Mouse (Mus musculus): ENCODE results near the gene Slc22a1. TPM values are rescaled to one million over a fixed set of nuclear protein-coding genes. Genes with fewer than 3 reads are reported as not detected.

The Slc22a1 gene
- total and polyA plus RNA-seq, 3 experiments = 0.64 to 1.1 (median 0.76) TPM

- Histone ChIP-seq H3K79me2 (replicated peaks; ENCODE audit: control insufficient read depth, extremely low read depth, insufficient read depth, poor library complexity, severe bottlenecking) (no peaks in the 10 kb centered on the region), H3K9ac (ENCODE audit: insufficient read depth, low read depth) (no peak overlapping the region), H3K4me1 (ENCODE audit: control insufficient read depth in 1 of 2, insufficient read depth in 2 of 2) (0 out of 4 replicates have a peak, but pooled peaks cover 0 to 3% of the 10 kb centered on the region in 2 experiments), H3K27ac (ENCODE audit: insufficient read depth, low read depth) (no peak overlapping the region), H3K9me3 (replicated peaks; ENCODE audit: low read length) (no peaks in the 10 kb centered on the region), H3K4me2 (ENCODE audit: insufficient read depth, low read depth, poor library complexity, severe bottlenecking) (no peak overlapping the region), H3K27me3 (replicated peaks) (no peaks in the 10 kb centered on the region), H3K36me3 (replicated peaks in 1 of 2; ENCODE audit: control insufficient read depth in 1 of 2, insufficient read depth in 1 of 2, low read length in 1 of 2) (peaks cover 42 to 82% of the 10 kb centered on the region in 2 experiments), H3K4me3 (replicated peaks in 1 of 3; ENCODE audit: low read depth in 2 of 3, low read length in 2 of 3, poor library complexity in 1 of 3) (no peak overlapping the region)
- no peak for DNase-seq (ENCODE audit: extremely low read depth)
- dilution Hi-C loops (cut with MboI; ENCODE audit: extremely low pct_ligation_motif_present, extremely low pct_unique_long_range_greater_than_20kb, low sequenced_read_pairs) = no loop called here
- in situ Hi-C loops (cut with MboI; ENCODE audit: low pct_ligation_motif_present, low pct_unique_long_range_greater_than_20kb, low sequenced_read_pairs) = loop anchor here (5.0 kb wide), 1 partner anchor 83 kb away; no protein-coding TSS in a partner anchor
- TF ChIP-seq ZKSCAN1 (IDR thresholded peaks at IDR 0.05; ENCODE audit: borderline replicate concordance, low read depth, low read length) = no peak
- no peak for TF ChIP-seq IRF4 (IDR thresholded peaks at IDR 0.05; ENCODE audit: low read depth, low read length)
- no peak for TF ChIP-seq MYC (IDR thresholded peaks at IDR 0.05; ENCODE audit: low read depth, low read length)
- TF ChIP-seq MAFK (IDR thresholded peaks at IDR 0.05; ENCODE audit: insufficient replicate concordance, low read length) = no peak
- TF ChIP-seq BHLHE40 (IDR thresholded peaks at IDR 0.05; ENCODE audit: low read depth, low read length) = no peak
Observed at GRCm38 (mm10) chr17:12723986-12724766, 48.5 kb upstream of the Slc22a1 start.

- no peaks in the 10 kb centered on the region for H3K27me3 ChIP-seq (replicated peaks)
- no peak for DNase-seq (ENCODE audit: extremely low read depth)
- no peak overlapping the region for H3K27ac ChIP-seq (ENCODE audit: insufficient read depth, low read depth)
- H3K36me3 ChIP-seq (replicated peaks in 1 of 2; ENCODE audit: control insufficient read depth in 1 of 2, insufficient read depth in 1 of 2, low read length in 1 of 2) = peaks cover 44 to 87% of the 10 kb centered on the region in 2 experiments
- no peak overlapping the region for H3K9ac ChIP-seq (ENCODE audit: insufficient read depth, low read depth)
- no peak overlapping the region for H3K4me3 ChIP-seq (replicated peaks in 1 of 3; ENCODE audit: low read depth in 2 of 3, low read length in 2 of 3, poor library complexity in 1 of 3)
- in situ Hi-C loops (cut with MboI; ENCODE audit: low pct_ligation_motif_present, low pct_unique_long_range_greater_than_20kb, low sequenced_read_pairs) (loop anchor here (5.0 kb wide), 1 partner anchor 85 kb away; no protein-coding TSS in a partner anchor), dilution Hi-C loops (cut with MboI; ENCODE audit: extremely low pct_ligation_motif_present, extremely low pct_unique_long_range_greater_than_20kb, low sequenced_read_pairs) (no loop called here)
- H3K9me3 ChIP-seq (replicated peaks; ENCODE audit: low read length) = no peaks in the 10 kb centered on the region
- no peaks in the 10 kb centered on the region for H3K79me2 ChIP-seq (replicated peaks; ENCODE audit: control insufficient read depth, extremely low read depth, insufficient read depth, poor library complexity, severe bottlenecking)
- TF ChIP-seq CTCF (conservative IDR thresholded peaks at IDR 0.05 in 1 of 2, IDR thresholded peaks at IDR 0.05 in 1 of 2; ENCODE audit: low read depth in 2 of 2, low read length in 2 of 2) (no peak), NELFE (IDR thresholded peaks at IDR 0.05; ENCODE audit: low read depth, low read length) (no peak), NRF1 (IDR thresholded peaks at IDR 0.05; ENCODE audit: low read depth, low read length) (no peak), ZNF384 (IDR thresholded peaks at IDR 0.05; ENCODE audit: low read depth, low read length) (no peak), IRF4 (IDR thresholded peaks at IDR 0.05; ENCODE audit: low read depth, low read length) (no peak), POLR2AphosphoS2 (IDR thresholded peaks at IDR 0.05; ENCODE audit: low read depth, low read length) (no peak), MYC (IDR thresholded peaks at IDR 0.05; ENCODE audit: low read depth, low read length) (no peak), MAZ (IDR thresholded peaks at IDR 0.05; ENCODE audit: low read depth, low read length) (no peak), JUN (IDR thresholded peaks at IDR 0.05; ENCODE audit: insufficient read depth, low read depth, low read length) (no peak), RCOR1 (conservative IDR thresholded peaks at IDR 0.05; ENCODE audit: low read depth, low read length) (no peak), MEF2A (IDR thresholded peaks at IDR 0.05; ENCODE audit: borderline replicate concordance, low read depth, low read length) (no peak), ZMIZ1 (IDR thresholded peaks at IDR 0.05; ENCODE audit: low read depth, low read length) (no peak), ZC3H11A (IDR thresholded peaks at IDR 0.05; ENCODE audit: low read depth, low read length) (no peak)
- H3K4me2 ChIP-seq (ENCODE audit: insufficient read depth, low read depth, poor library complexity, severe bottlenecking) = no peak overlapping the region
- H3K4me1 ChIP-seq (ENCODE audit: control insufficient read depth in 1 of 2, insufficient read depth in 2 of 2) = 0 out of 4 replicates have a peak, but pooled peaks cover 0 to 3% of the 10 kb centered on the region in 2 experiments
Observed at GRCm38 (mm10) chr17:12722622-12723021, 47.0 kb upstream of the Slc22a1 start.

Data from CH12.LX (cell line).